Mouse (Mus musculus) heart, embryonic 14.5 days (tissue): ENCODE measurements around the gene Gm10220. TPM values are rescaled to one million over a fixed set of nuclear protein-coding genes. Genes with fewer than 3 reads are reported as not detected.
"Not testable (repeated sequence)": the region's sequence is repeated elsewhere in the genome, so short reads cannot be mapped to it uniquely, and the experiment has no call there.

Experiments used
- ATAC-seq: fragments of 200-750 bp; cut with Nextera tagmentation; 2 replicates; pipeline ENCODE4 v1.8.0; 2017; ENCODE audit warnings: low read depth, moderate TSS enrichment; ENCODE audit not compliant: insufficient number of reproducible peaks, insufficient read depth, low FRiP score
- H3K27ac ChIP-seq, 2 experiments: fragments of 200-500 bp in 1 of 2; fragments of 300-500 bp in 1 of 2; sonication (generic) in 1 of 2; replicated peaks in 1 of 2; 2 replicates each; pipeline ENCODE4 v1.5.1; 2012 to 2014; ENCODE audit warnings: low read depth in 2 of 2, low read length in 2 of 2, control low read depth in 1 of 2, mild to moderate bottlenecking in 1 of 2, mixed read lengths in 1 of 2; ENCODE audit not compliant: control insufficient read depth in 1 of 2, insufficient read depth in 1 of 2
- H3K27me3 ChIP-seq: fragments of 300-500 bp; sonication (generic); 2 replicates; pipeline ENCODE4 v1.6.1; 2014; ENCODE audit warnings: mild to moderate bottlenecking, low read length, control low read depth; ENCODE audit not compliant: control insufficient read depth, insufficient read depth
- H3K36me3 ChIP-seq: fragments of 300-500 bp; sonication (generic); 2 replicates; pipeline ENCODE4 v1.6.1; 2014; ENCODE audit warnings: mild to moderate bottlenecking, control low read depth, low read length, mixed read lengths; ENCODE audit not compliant: control insufficient read depth, insufficient read depth
- H3K4me1 ChIP-seq, 2 experiments: fragments of 200-500 bp in 1 of 2; fragments of 300-500 bp in 1 of 2; sonication (generic) in 1 of 2; 2 replicates each; pipeline ENCODE4 v1.6.1; 2012 to 2014; ENCODE audit warnings: low read length in 2 of 2, control low read depth in 1 of 2, mixed read lengths in 1 of 2; ENCODE audit not compliant: control insufficient read depth in 2 of 2, insufficient read depth in 2 of 2
- H3K4me2 ChIP-seq: fragments of 300-500 bp; sonication (generic); 2 replicates; pipeline ENCODE4 v1.6.1; 2014; ENCODE audit warnings: mild to moderate bottlenecking, low read length
- H3K4me3 ChIP-seq, 2 experiments: fragments of 200-500 bp in 1 of 2; fragments of 300-500 bp in 1 of 2; sonication (generic) in 1 of 2; 2 replicates each; pipeline ENCODE4 v1.5.1; 2012 to 2014; ENCODE audit warnings: low read length in 2 of 2, mild to moderate bottlenecking in 2 of 2, control low read depth in 1 of 2, low read depth in 1 of 2, moderate library complexity in 1 of 2; ENCODE audit not compliant: control insufficient read depth in 1 of 2, insufficient read depth in 1 of 2
- H3K9ac ChIP-seq: fragments of 300-500 bp; sonication (generic); 2 replicates; pipeline ENCODE4 v1.6.1; 2014; ENCODE audit warnings: mild to moderate bottlenecking, low read length
- H3K9me3 ChIP-seq: fragments of 300-500 bp; sonication (generic); 2 replicates; pipeline ENCODE4 v1.6.1; 2016; ENCODE audit warnings: low read length, control low read depth; ENCODE audit not compliant: control insufficient read depth
- WGBS: fragments of 180-500 bp; shearing (Covaris S2); extraction: QIAGEN DNeasy Blood & Tissue Kit; methylation state at CpG from one replicate; pipeline ENCODE4 v1.1.7; 2014; 5-methylcytosine and 5-hydroxymethylcytosine counted together
- polyA plus RNA-seq: library from polyadenylated mRNA; unstranded; fragments of >200 nt; fragmentation: Nextera tagmentation; extraction: Ambion mirVana; gene quantifications from 2 replicates; pipeline ENCODE4 v1.2.1, GENCODE M21; 2014

Gm10220 gene
- polyA plus RNA-seq, 1 experiment from 2014 or later: 0.14 TPM

DNA sequence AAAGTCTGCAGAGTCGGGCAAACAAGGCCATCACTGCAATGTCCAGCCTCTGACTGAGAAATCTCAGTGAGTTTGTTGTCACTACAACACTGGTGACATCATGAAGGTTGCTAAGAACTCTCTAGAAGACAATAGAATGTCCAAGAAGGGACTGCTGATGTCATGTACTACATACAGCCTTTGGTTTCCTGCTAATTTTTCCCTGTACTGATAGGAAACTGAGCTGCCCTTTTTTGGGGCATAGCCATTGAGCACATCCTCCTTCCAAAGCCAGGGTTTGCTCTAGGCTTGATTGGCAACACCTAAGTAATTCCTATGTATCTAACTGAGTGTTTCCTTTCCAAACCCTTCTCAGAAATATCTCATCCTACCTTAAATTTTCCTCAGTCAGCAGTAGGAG, 32.0 kb downstream of the Gm10220 start, which contains the start of gene Gm10471:
Gm10471 (minus strand) TSS at position 101 of the 400 bp plus-strand sequence.
- not testable (repeated sequence) for H3K9me3 ChIP-seq, H3K27me3 ChIP-seq, H3K4me3 ChIP-seq, H3K27ac ChIP-seq, H3K36me3 ChIP-seq, H3K9ac ChIP-seq, ATAC-seq, H3K4me1 ChIP-seq, H3K4me2 ChIP-seq
- 67% methylated on average over 1 of the region's 1 CpGs for WGBS

DNA sequence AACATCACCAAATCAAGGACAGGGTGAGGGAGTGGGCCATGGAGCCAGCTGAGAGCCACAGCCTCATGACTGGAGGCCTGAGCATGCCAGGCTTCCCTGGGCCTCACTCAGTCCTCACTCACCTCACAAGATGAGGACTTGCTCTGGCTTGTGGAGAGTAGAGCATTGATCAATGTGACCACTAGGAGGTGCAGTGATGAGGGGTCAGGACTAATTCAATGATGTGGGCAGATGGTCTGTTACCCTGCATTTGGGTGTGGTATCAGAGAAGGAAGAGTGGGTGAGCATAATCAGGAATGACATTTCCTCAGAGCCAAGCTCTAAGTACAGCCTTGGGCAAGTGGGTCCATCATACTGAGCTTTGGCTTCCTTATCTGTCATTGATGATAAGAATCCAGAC, 42.2 kb downstream of the Gm10220 start:
- not testable (repeated sequence) for H3K36me3 ChIP-seq, H3K4me1 ChIP-seq, ATAC-seq, H3K9ac ChIP-seq, H3K9me3 ChIP-seq, H3K4me2 ChIP-seq, H3K27ac ChIP-seq, H3K4me3 ChIP-seq, H3K27me3 ChIP-seq

DNA sequence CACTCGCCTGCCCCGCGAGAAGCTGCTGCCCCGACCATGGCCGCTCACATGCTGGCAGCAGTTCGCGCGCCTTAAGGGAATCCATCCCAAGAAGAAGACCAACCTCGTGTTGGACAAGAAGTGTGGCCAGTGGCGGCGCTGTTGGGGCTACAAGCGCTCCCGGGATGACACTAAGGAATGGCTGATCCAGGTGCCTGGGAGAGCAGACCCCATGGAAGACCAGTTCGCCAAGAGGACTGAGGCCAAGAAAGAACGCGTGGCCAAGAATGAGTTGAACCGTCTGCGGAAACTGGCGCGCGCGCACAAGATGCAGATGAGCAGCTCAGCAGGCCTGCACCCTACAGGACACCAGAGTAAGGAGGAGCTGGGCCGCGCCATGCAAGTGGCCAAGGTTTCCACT, 50.5 kb downstream of the Gm10220 start:
- Histone ChIP-seq H3K36me3 (no peaks in the 10 kb centered on the region), H3K9ac (no peak overlapping the region), H3K27me3 (no peaks in the 10 kb centered on the region), H3K9me3 (no peaks in the 10 kb centered on the region), H3K4me3 (no peak overlapping the region), H3K27ac (no peak overlapping the region), H3K4me1 (no peaks in the 10 kb centered on the region), H3K4me2 (no peak overlapping the region)
- no peak for ATAC-seq
- 83% methylated on average over 24 of the region's 24 CpGs for WGBS

Other genes starting within 250 kb of the Gm10220 start
- gene Gm21663, start 179.0 kb downstream of the Gm10220 start, polyA plus RNA-seq: 0.32 and 0.35 TPM in 2 replicates
- gene Gm21671, start 167.0 kb downstream of the Gm10220 start, polyA plus RNA-seq: 0.12 TPM in 1 of 2 replicates, not detected in the other
- gene Gm21680, start 148.8 kb downstream of the Gm10220 start, polyA plus RNA-seq: 0.24 and 0.27 TPM in 2 replicates
- gene Gm21698, start 132.8 kb downstream of the Gm10220 start, polyA plus RNA-seq: not detected in 2 replicates
- gene Gm1979, start 116.6 kb downstream of the Gm10220 start, polyA plus RNA-seq: 0.46 TPM in 1 of 2 replicates, not detected in the other
- gene Gm5862, start 98.5 kb downstream of the Gm10220 start, polyA plus RNA-seq: 0.19 TPM in 1 of 2 replicates, not detected in the other
- not detected in 2 replicates for gene Speer4a, start 81.9 kb downstream of the Gm10220 start, polyA plus RNA-seq
- gene Gm7347, start 62.8 kb downstream of the Gm10220 start, polyA plus RNA-seq: 0.08 TPM in 1 of 2 replicates, not detected in the other
- gene Gm10471, start 32.1 kb downstream of the Gm10220 start, polyA plus RNA-seq: 0.08 TPM in 1 of 2 replicates, not detected in the other
- 0.08 and 0.34 TPM in 2 replicates for gene 5031410I06Rik, start 16.1 kb downstream of the Gm10220 start, polyA plus RNA-seq
- gene Gm7361, start 136.3 kb upstream of the Gm10220 start, polyA plus RNA-seq: not detected in 2 replicates